Mouse (Mus musculus) heart, postnatal 0 days (tissue): ENCODE results near the gene Rab5if. TPM values are rescaled to one million over a fixed set of nuclear protein-coding genes. Genes with fewer than 3 reads are reported as not detected.
"Not testable (repeated sequence)": the region's sequence is repeated elsewhere in the genome, so short reads cannot be mapped to it uniquely, and the experiment has no call there.

ENCODE experiments used
- ATAC-seq: fragments of 200-750 bp; cut with Nextera tagmentation; 2 replicates; pipeline ENCODE4 v1.8.0; 2017; ENCODE audit warnings: low read depth, moderate number of reproducible peaks, moderate library complexity; ENCODE audit not compliant: insufficient read depth
- DNase-seq: peaks from one replicate; pipeline ENCODE4 v3.0.0-alpha.2; 2016; ENCODE audit warnings: low spot score
- H3K27ac ChIP-seq: fragments of 300-500 bp; sonication (generic); 2 replicates; pipeline ENCODE4 v1.5.1; 2014; ENCODE audit warnings: low read depth, mild to moderate bottlenecking
- H3K27me3 ChIP-seq: fragments of 300-500 bp; sonication (generic); 2 replicates; pipeline ENCODE4 v1.6.1; 2014; ENCODE audit warnings: low read length, mixed read lengths; ENCODE audit not compliant: control insufficient read depth, insufficient read depth
- H3K36me3 ChIP-seq: fragments of 300-500 bp; sonication (generic); replicated peaks from 2 replicates; pipeline ENCODE4 v1.6.1; 2014; ENCODE audit warnings: low read length, mixed read lengths; ENCODE audit not compliant: control insufficient read depth, insufficient read depth
- H3K4me1 ChIP-seq: fragments of 300-500 bp; sonication (generic); 2 replicates; pipeline ENCODE4 v1.6.1; 2014; ENCODE audit warnings: antibody characterized with exemption; ENCODE audit not compliant: control insufficient read depth, insufficient read depth
- H3K4me2 ChIP-seq: fragments of 300-500 bp; sonication (generic); 2 replicates; pipeline ENCODE4 v1.6.1; 2014; ENCODE audit warnings: low read depth, mild to moderate bottlenecking, low read length, moderate library complexity
- H3K4me3 ChIP-seq: fragments of 300-500 bp; sonication (generic); 2 replicates; pipeline ENCODE4 v1.5.1; 2014; ENCODE audit warnings: low read depth, low read length
- H3K9ac ChIP-seq: fragments of 300-500 bp; sonication (generic); replicated peaks from 2 replicates; pipeline ENCODE4 v1.6.1; 2014; ENCODE audit warnings: low read depth, low read length, mixed read lengths
- H3K9me3 ChIP-seq: fragments of 300-500 bp; sonication (generic); replicated peaks from 2 replicates; pipeline ENCODE4 v1.6.1; 2016; ENCODE audit warnings: low read length; ENCODE audit not compliant: control insufficient read depth
- CTCF ChIP-seq: IDR thresholded peaks from 2 replicates; pipeline ENCODE4 v1.5.1; 2016; ENCODE audit warnings: antibody characterized with exemption, control low read depth, low read depth
- EP300 ChIP-seq: IDR thresholded peaks from 2 replicates; pipeline ENCODE4 v1.6.1; 2016; ENCODE audit warnings: antibody characterized with exemption, low read depth
- WGBS: fragments of 180-500 bp; shearing (Covaris S2); extraction: QIAGEN DNeasy Blood & Tissue Kit; methylation state at CpG from one replicate; pipeline ENCODE4 v1.1.7; 2014; 5-methylcytosine and 5-hydroxymethylcytosine counted together
- polyA plus RNA-seq: library from polyadenylated mRNA; unstranded; fragments of >200 nt; fragmentation: Nextera tagmentation; extraction: Ambion mirVana; gene quantifications from 2 replicates; pipeline ENCODE4 v1.2.1, GENCODE M21; 2015
- total RNA-seq: library from RNA; depleted of rRNA; stranded (reverse); fragments of >200 nt; gene quantifications from 2 replicates; pipeline ENCODE4 v1.2.3, GENCODE M21; 2014; ENCODE audit warnings: low replicate concordance

Rab5if gene
- total and polyA plus RNA-seq, 2 experiments from 2014 or later: 155 to 186 TPM

DNA sequence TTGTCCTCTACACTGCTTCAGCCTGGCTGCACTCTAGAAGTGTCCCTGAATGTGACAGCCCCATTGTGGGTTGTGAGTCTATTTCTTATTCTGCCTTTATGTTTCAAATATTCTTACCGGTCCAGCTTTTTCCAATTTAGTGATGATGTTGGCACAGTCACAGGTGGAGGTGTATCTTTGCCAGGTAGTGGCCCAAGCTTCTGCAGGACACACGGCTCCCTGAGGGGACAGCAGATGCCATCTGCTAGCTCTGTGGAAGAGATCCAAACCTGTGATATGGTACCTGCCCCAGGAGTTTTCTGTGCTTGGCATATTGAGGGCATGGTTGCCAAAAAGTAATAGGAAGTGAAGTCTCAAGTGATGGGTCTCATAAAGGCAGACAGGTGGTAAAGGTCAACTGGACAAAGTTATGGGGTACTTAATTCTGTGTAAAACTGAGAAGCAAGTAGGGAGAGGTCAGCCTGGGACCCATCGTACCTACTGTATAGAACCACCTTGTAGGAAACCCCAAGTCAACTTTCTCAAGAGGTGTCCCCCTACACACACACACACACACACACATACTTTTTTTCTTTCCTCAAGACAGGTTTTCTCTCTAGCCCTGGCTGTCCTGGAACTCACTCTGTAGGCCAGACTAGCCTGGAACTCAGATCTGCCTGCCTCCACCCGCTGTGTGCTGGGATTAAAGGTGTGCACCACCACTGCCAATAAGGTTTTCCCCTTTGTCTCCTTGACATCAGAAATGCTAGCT, 12.0 kb downstream of the Rab5if start:
- Histone ChIP-seq H3K36me3 (peaks cover 44% of the 10 kb centered on the region), H3K4me1 (0 out of 2 replicates have a peak, but pooled peaks cover 6% of the 10 kb centered on the region), H3K27me3 (no peaks in the 10 kb centered on the region), H3K9ac (no peak overlapping the region), H3K4me2 (no peak overlapping the region), H3K9me3 (no peaks in the 10 kb centered on the region), H3K27ac (no peak overlapping the region), H3K4me3 (no peak overlapping the region)
- WGBS: 91% methylated on average over 4 of the region's 4 CpGs
- no peak for TF ChIP-seq CTCF
- no peak for TF ChIP-seq EP300
- DNase-seq: no peak
- no peak for ATAC-seq

DNA sequence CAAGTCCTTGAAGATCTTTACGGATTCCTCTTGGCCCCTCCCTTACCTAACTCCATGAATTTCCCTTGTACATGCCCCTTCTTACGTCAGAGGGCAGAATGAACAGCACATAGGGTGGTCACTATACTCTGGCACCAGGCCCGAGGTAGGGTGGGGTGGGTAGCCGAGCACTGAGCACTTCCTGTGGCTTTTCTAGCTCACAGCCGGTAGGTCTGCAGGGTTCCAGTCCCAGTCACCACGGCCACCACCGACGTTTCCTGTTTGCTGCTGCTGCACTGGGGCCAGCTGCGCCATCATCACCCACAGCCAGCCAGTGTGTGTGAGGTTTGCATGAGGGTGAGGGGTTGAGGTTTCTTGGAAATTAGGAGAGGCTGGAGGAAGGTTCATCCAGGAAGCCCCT, 14.8 kb downstream of the Rab5if start:
- Histone ChIP-seq H3K9ac (no peak overlapping the region), H3K27me3 (no peaks in the 10 kb centered on the region), H3K27ac (no peak overlapping the region), H3K9me3 (no peaks in the 10 kb centered on the region), H3K4me3 (no peak overlapping the region), H3K4me1 (no peaks in the 10 kb centered on the region), H3K36me3 (peaks cover 20% of the 10 kb centered on the region), H3K4me2 (no peak overlapping the region)
- DNase-seq (no peak), ATAC-seq (peak; percentile 13; the same call in 1 of the 2 replicates)
- WGBS: 47% methylated on average over 9 of the region's 9 CpGs
- TF ChIP-seq CTCF (no peak), EP300 (no peak)

DNA sequence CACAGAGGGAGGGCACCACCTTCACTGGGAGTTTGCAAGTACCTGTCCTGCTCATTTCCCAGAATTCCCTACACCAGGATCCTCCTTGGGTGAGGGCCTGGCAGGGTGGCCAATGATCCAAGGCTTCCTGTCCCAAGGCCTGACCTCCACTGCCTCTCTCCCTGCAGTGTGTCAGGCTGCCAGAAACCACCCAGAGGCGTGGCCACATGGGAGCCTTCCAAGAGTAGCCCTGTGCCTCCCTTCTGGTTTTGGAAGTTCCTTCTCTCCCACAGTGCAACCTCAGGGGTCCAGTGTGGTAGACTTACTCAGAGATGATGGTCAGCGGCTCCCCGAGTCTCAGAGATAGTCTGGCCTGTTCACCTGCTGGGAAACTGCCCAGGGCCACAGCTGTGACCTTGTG, 16.6 kb downstream of the Rab5if start:
- no peaks in the 10 kb centered on the region for H3K9me3 ChIP-seq
- no peaks in the 10 kb centered on the region for H3K4me1 ChIP-seq
- DNase-seq: no peak
- TF ChIP-seq EP300 (no peak), CTCF (no peak)
- no peak overlapping the region for H3K27ac ChIP-seq
- H3K36me3 ChIP-seq: peaks cover 4% of the 10 kb centered on the region
- 87% methylated on average over 3 of the region's 3 CpGs for WGBS
- H3K9ac ChIP-seq: no peak overlapping the region
- H3K27me3 ChIP-seq: no peaks in the 10 kb centered on the region
- H3K4me2 ChIP-seq: no peak overlapping the region
- H3K4me3 ChIP-seq: no peak overlapping the region
- 0 out of 2 replicates have a peak, but pooled peaks have one; percentile 10 for ATAC-seq

DNA sequence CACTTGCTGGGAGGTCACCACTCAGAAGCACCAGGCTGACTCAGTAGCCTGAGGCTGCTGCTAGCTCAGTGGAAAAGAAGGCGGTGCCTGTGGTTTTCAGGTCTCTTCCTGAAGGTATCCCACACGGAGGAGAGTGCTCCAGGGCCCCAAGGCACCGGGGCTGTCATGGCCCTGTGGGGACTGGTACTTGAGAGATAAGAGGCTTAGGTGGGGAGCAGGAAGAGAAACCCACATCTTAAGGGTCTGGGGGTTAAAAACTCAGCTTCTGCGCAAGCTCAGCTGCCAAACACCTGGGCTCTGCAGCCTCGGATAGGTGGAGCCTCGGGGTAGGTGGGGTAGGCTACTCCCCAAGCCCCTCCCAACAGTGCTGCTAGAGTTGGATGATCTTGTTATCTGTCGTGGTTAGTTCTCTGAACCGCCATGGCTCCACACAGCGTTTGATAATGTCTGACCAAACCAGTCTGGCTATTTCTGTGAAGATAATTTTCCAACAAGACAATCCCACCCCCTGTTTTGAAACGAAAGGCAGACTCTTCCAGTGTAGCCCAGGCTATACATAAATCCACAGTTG, 19.6 kb downstream of the Rab5if start:
- ATAC-seq: no peak
- no peak overlapping the region for H3K9ac ChIP-seq
- peak overlapping the region; percentile 16; the same call in 1 of the 2 replicates for H3K4me2 ChIP-seq
- no peaks in the 10 kb centered on the region for H3K27me3 ChIP-seq
- H3K4me1 ChIP-seq: no peaks in the 10 kb centered on the region
- peak overlapping the region; percentile 6; the same call in 1 of the 2 replicates for H3K27ac ChIP-seq
- 33% methylated on average over 10 of the region's 10 CpGs for WGBS
- no peak for TF ChIP-seq CTCF
- TF ChIP-seq EP300: no peak
- H3K4me3 ChIP-seq: no peak overlapping the region
- DNase-seq: no peak
- H3K36me3 ChIP-seq: no peaks in the 10 kb centered on the region
- H3K9me3 ChIP-seq: no peaks in the 10 kb centered on the region

DNA sequence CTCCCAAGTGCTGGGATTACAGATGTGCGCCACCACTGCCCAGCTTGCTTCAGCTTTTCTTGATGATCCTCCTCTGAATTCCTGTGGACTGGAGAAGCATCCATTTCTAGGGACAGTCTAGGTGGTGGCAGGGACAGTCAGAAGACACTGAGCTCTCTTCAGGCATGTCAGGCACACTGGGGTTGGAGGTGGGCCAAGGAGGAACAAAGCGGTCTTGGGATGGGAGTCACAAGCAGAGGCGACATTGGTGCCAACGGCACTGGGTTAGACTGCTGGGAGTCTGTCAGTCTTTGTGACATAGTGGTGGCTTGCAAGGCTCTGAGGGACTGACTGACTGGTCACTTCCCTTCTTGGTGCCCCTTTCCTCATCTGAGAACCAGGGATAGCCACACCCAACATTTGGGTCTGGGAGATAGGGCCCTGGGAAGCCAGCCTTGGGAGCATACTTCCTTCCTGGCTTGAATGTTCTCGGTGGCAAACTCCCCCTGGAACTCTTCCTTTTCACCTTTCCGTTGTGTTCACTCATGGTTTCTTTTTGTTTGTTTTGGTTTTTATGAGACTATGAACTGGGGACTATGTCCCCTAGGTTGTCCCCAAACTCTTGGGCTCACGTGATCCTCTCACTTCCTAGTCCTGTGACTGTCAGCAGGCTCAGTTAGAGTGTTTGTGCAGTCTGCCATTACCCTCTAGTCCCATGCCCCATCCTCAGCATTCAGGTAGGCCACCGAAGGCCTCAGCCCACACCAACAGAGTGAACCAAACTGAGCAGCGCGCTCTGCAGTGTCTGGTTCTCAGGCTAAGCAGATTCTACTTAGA, 21.7 kb downstream of the Rab5if start:
- Histone ChIP-seq H3K9me3 (no peaks in the 10 kb centered on the region), H3K9ac (no peak overlapping the region), H3K27ac (no peak overlapping the region), H3K4me1 (no peaks in the 10 kb centered on the region), H3K27me3 (no peaks in the 10 kb centered on the region), H3K4me2 (peak overlapping the region; percentile 2; the same call in 1 of the 2 replicates), H3K4me3 (peak overlapping the region; percentile 7; the same call in 1 of the 2 replicates), H3K36me3 (no peaks in the 10 kb centered on the region)
- ATAC-seq (no peak), DNase-seq (no peak)
- TF ChIP-seq CTCF: no peak
- no peak for TF ChIP-seq EP300
- WGBS: 81% methylated on average over 10 of the region's 10 CpGs

DNA sequence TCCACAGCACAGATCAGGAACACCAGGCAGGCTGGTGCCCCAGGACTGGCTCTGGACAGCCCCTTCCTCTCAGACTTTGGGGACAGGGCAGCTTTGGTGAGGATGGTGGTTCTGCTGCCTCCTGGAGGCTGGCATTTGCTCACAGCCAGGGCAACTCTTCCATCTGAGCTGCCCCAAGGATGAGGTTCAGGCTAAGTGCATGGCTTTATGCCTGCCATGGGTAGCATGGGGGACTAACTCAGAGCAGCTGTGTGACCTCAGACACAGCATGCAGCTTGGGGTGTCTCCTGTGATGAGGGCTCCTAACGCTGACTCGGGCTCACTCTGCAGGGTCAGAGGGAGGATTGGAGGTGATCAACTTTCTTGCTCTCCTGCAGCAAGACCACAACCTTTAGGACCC, 22.7 kb downstream of the Rab5if start:
- H3K4me3 ChIP-seq: peak overlapping the region; percentile 5; the same call in 1 of the 2 replicates
- H3K4me1 ChIP-seq, ATAC-seq, H3K36me3 ChIP-seq, H3K9me3 ChIP-seq, H3K4me2 ChIP-seq, H3K27me3 ChIP-seq, H3K9ac ChIP-seq, H3K27ac ChIP-seq, DNase-seq: not testable (repeated sequence)
- WGBS: 78% methylated on average over 2 of the region's 2 CpGs
